Mouse (Mus musculus) cortical plate, adult 2 months (tissue): ENCODE data around the gene H2-DMa.

Experiments used
- CTCF ChIP-seq: fragments of 200-500 bp; IDR thresholded peaks from 2 replicates; pipeline ENCODE4 v1.5.1; 2011; ENCODE audit warnings: mild to moderate bottlenecking, control low read depth, low read length; ENCODE audit not compliant: insufficient read depth; ENCODE audit errors: extremely low read depth
- POLR2A ChIP-seq: fragments of 200-500 bp; IDR thresholded peaks from 2 replicates; pipeline ENCODE4 v1.6.1; 2011; ENCODE audit warnings: mild to moderate bottlenecking, low read length, control low read depth; ENCODE audit not compliant: insufficient read depth; ENCODE audit errors: extremely low read depth

DNA sequence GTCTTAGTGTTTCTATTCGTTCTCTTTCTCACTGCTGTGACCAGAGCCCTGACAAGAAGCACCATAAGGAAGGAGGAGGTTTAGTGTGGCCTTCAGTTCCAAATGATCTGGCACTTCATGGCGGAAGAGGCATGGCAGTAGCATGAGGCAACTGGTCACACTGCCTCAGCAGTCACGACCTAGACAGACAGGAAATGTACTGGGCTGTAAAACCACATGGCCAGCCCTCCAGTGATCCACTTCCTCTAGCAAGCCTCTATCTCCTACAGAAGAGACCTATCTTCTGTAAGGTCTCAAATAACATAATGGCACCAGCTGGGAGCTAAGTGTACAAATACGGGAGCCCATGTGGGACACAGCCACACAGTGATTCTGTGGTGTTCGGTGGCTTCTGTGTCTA lies 47.2 kb upstream of the H2-DMa start:
- TF ChIP-seq CTCF = no peak
- no peak for TF ChIP-seq POLR2A
